Mouse (Mus musculus): Measurements from ENCODE around the gene Gm43738.

- TF ChIP-seq POLR2A (IDR thresholded peaks at IDR 0.05; ENCODE audit: insufficient read depth, low read length) (no peak), CTCF (IDR thresholded peaks at IDR 0.05; ENCODE audit: low read depth, low read length) (no peak), EP300 (IDR thresholded peaks at IDR 0.05; ENCODE audit: insufficient read depth, low read depth, low read length) (no peak)
These were observed 8.9 kb downstream of the Gm43738 start for GRCm38 (mm10) chr3:89091811-89092508.

Measured in ES-Bruce4 (cell line).